Mouse (Mus musculus) C2C12 (cell line): ENCODE results near the gene Atg4b. TPM values are rescaled to one million over a fixed set of nuclear protein-coding genes. Genes with fewer than 3 reads are reported as not detected.
A peak's percentile ranks its signal among the peaks of the same experiment; 100 is the strongest.

Source experiments
- H3K27me3 ChIP-seq: one replicate; pipeline ENCODE4 v1.6.1; 2011; ENCODE audit not compliant: control insufficient read depth, insufficient read depth, insufficient read length
- H3K36me3 ChIP-seq: one replicate; pipeline ENCODE4 v1.6.1; 2011; ENCODE audit not compliant: control insufficient read depth, insufficient read depth
- H3K4me3 ChIP-seq: one replicate; pipeline ENCODE4 v1.5.1; 2011; ENCODE audit warnings: mild to moderate bottlenecking, control low read depth; ENCODE audit not compliant: poor library complexity, insufficient read depth, severe bottlenecking
- H3K79me2 ChIP-seq: one replicate; pipeline ENCODE4 v1.6.1; 2011; ENCODE audit not compliant: control insufficient read depth, insufficient read depth
- H3K79me3 ChIP-seq: one replicate; pipeline ENCODE4 v1.6.1; 2011; ENCODE audit warnings: low read depth, control low read depth
- H3ac ChIP-seq: one replicate; pipeline ENCODE3; 2011; ENCODE audit warnings: low read depth; ENCODE audit not compliant: control insufficient read depth, insufficient read length
- CEBPB ChIP-seq: IDR thresholded peaks from one replicate; pipeline ENCODE4 v1.6.1; 2011; ENCODE audit warnings: low read depth, mild to moderate bottlenecking, control low read depth, moderate library complexity
- CTCF ChIP-seq: IDR thresholded peaks from one replicate; pipeline ENCODE4 v1.5.1; 2011; ENCODE audit not compliant: control insufficient read depth, insufficient read depth, insufficient read length
- FOSL1 ChIP-seq: IDR thresholded peaks from one replicate; pipeline ENCODE4 v1.8.0; 2011; ENCODE audit warnings: mild to moderate bottlenecking, low read length; ENCODE audit not compliant: poor library complexity, insufficient read depth, severe bottlenecking
- MAX ChIP-seq: IDR thresholded peaks from one replicate; pipeline ENCODE4 v1.6.1; 2011; ENCODE audit warnings: mild to moderate bottlenecking, control low read depth
- MYOD1 ChIP-seq: IDR thresholded peaks from one replicate; pipeline ENCODE4 v1.6.1; 2011; ENCODE audit warnings: low read depth; ENCODE audit not compliant: control insufficient read depth, insufficient read length
- MYOG ChIP-seq: IDR thresholded peaks from one replicate; pipeline ENCODE4 v1.6.1; 2011; ENCODE audit not compliant: control insufficient read depth, insufficient read length; ENCODE audit errors: extremely low read depth
- USF1 ChIP-seq: IDR thresholded peaks from one replicate; pipeline ENCODE4 v1.6.1; 2011; ENCODE audit warnings: low read depth, mild to moderate bottlenecking, control low read depth, moderate library complexity
- polyA plus RNA-seq: library from polyadenylated mRNA; unstranded; fragments of >200 nt; fragmentation: generic; extraction: Trizol; gene quantifications from one replicate; pipeline ENCODE4 v1.2.1, GENCODE M21; 2012; ENCODE audit warnings: missing spikeins

The Atg4b gene
- polyA plus RNA-seq, 1 experiment, result 43.4 TPM

DNA sequence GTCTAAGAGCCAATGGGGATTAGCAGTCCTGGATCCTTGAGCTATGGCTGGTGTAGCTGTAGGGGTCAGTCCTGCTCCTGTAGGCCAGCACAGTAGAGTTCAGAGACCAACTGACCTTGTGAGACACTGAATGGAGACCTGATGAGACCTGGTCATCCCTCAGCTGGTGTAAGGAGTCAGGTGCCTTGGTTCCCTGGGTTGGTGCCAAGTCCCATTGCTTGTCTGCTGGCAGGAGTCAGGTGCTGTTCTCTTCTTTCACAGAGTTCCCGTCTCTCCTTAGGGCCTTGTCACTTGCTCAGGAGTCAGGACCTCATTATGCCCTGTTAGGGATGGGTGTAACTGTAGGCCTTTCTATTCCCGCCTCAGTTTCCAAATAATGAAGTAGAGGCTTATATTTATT lies 35.6 kb downstream of the Atg4b start:
- Histone ChIP-seq H3K79me3 (no peaks in the 10 kb centered on the region), H3K27me3 (no peaks in the 10 kb centered on the region), H3K4me3 (no peak overlapping the region), H3ac (no peak overlapping the region), H3K36me3 (peaks cover 81% of the 10 kb centered on the region), H3K79me2 (no peaks in the 10 kb centered on the region)
- TF ChIP-seq CTCF, result no peak
- TF ChIP-seq FOSL1, result no peak
- no peak for TF ChIP-seq CEBPB
- TF ChIP-seq MYOD1, result no peak
- TF ChIP-seq USF1, result no peak
- TF ChIP-seq MAX, result no peak
- no peak for TF ChIP-seq MYOG

DNA sequence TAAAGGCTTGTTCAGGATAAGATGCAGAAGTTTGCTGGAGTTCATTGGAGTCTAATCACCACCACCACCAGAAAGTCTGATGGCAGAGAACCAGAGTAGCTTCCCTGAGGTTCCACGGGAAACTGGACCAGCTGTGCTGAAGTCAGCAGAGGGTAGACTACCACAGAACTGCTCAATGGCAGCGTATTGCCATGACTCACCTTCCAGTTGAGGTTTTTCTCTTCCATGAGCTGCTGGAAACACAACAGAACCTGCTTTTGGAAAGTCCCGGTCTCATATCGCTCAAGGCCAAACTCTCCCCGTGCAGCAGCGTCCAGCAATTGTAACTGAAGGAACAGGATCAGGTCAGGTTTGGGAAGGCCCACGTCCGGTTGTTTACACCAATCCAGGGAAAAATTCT lies 43.2 kb downstream of the Atg4b start:
- Histone ChIP-seq H3K4me3 (no peak overlapping the region), H3K79me2 (peaks cover 37% of the 10 kb centered on the region), H3K27me3 (no peaks in the 10 kb centered on the region), H3K79me3 (peaks cover 12% of the 10 kb centered on the region), H3ac (no peak overlapping the region), H3K36me3 (peaks cover 89% of the 10 kb centered on the region)
- TF ChIP-seq MAX, result no peak
- no peak for TF ChIP-seq CTCF
- no peak for TF ChIP-seq USF1
- TF ChIP-seq FOSL1, result no peak
- no peak for TF ChIP-seq MYOG
- TF ChIP-seq MYOD1, result no peak
- TF ChIP-seq CEBPB, result no peak

DNA sequence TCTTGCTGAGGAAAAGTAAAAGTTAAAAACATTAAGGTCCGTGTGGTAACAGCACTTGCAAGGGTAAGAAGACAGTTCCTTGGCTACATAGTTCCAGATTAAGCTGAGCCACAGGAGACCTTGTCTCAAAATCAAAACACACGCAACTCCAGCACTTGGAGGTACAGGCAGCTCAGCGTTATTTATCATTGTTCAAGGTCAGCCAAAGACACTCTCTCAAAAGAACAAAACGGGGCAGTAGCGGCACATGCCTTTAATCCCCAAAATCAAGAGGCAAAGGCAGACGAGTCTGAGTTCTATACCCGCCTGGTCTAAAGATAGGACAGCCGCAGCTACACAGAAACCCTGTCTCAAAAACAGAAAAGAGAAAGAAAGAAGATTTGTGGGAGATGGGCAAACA lies 44.6 kb downstream of the Atg4b start:
- Histone ChIP-seq H3K79me2 (peaks cover 50% of the 10 kb centered on the region), H3K36me3 (peaks cover 91% of the 10 kb centered on the region), H3ac (no peak overlapping the region), H3K4me3 (no peak overlapping the region), H3K27me3 (no peaks in the 10 kb centered on the region), H3K79me3 (peaks cover 23% of the 10 kb centered on the region)
- no peak for TF ChIP-seq CTCF
- no peak for TF ChIP-seq MYOG
- no peak for TF ChIP-seq MAX
- no peak for TF ChIP-seq FOSL1
- TF ChIP-seq CEBPB, result no peak
- TF ChIP-seq MYOD1, result no peak
- TF ChIP-seq USF1, result no peak

DNA sequence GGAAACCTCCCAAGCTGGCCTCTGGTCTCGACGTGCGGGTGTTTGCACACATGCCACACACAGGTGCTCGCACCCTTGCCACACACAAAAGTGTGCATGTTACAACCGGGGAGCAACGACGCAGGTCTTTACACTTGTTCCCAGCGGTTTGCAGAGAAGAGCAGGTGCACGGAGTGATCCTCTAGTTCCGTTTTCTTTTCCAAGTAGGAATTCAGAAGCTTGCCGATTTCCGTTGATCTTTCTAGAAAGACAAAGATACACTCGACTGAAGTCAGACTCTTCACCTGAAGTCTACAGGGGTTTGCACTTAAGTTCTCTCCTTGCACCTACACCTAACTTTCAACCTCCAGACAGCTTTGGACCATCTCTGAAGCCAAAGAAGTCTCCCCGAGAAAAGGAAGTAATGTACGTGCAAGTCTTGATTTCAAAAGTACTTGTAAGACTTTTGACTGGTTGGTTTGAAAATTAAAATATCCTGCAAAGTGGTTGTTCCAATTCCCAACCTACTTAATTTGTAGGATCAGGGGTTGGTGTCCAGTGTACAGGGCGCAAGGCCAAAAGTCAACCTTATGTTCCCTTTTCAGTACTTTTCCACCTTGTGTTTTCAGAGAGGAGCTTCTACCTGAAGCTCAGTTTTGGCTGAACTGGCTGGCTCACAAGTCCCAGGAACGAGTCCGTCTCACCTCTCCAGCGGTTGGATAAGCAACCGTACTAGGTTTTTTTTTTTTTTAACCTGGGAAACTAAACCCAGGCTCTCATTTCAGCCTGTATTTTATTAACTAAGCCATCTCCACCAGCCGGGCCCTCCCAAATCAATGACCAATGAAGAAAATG lies 49.6 kb downstream of the Atg4b start:
- H3K36me3 ChIP-seq, result peaks cover 45% of the 10 kb centered on the region
- peak overlapping the region; percentile 85 for H3ac ChIP-seq
- peak overlapping the region; percentile 63 for H3K4me3 ChIP-seq
- no peak for TF ChIP-seq MYOG
- no peaks in the 10 kb centered on the region for H3K27me3 ChIP-seq
- H3K79me3 ChIP-seq, result peaks cover 42% of the 10 kb centered on the region
- H3K79me2 ChIP-seq, result peaks cover 78% of the 10 kb centered on the region

DNA sequence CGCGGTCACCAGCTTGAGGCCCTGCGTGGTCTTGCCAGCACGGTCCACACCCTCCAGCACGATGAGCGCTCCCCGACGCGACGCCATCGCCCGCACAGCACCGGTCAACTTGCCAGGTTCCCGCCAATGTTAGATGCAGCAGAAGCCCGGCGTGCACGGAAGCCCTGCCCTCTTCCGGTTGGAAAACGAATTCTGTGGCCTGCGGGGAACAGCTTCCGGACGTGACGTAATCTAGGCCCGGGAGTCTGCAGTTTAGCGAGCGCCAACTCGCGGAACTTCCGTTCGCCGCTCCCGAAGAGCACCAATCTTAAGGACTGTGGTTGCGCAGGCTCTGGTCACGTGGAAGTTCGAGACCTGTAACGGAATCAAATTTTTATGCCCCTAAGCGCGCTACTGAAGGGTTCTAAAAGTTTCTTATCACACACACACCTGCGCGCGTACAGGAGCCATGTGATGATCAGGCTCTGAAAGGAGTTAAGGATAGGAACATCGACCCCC lies 50.5 kb downstream of the Atg4b start, which contains the start of gene Dtymk:
Gene Dtymk (minus strand): TSS at position 194 of the 498 bp plus-strand sequence.
- Histone ChIP-seq H3K79me2 (peaks cover 78% of the 10 kb centered on the region), H3K36me3 (peaks cover 45% of the 10 kb centered on the region), H3K79me3 (peaks cover 42% of the 10 kb centered on the region), H3K27me3 (no peaks in the 10 kb centered on the region), H3K4me3 (peak within 1 kb of the TSS; percentile 63), H3ac (peak within 1 kb of the TSS; percentile 85)
- TF ChIP-seq MAX (peak; percentile 94), USF1 (peak; percentile 90), CEBPB (peak; percentile 35), MYOD1 (no peak)

DNA sequence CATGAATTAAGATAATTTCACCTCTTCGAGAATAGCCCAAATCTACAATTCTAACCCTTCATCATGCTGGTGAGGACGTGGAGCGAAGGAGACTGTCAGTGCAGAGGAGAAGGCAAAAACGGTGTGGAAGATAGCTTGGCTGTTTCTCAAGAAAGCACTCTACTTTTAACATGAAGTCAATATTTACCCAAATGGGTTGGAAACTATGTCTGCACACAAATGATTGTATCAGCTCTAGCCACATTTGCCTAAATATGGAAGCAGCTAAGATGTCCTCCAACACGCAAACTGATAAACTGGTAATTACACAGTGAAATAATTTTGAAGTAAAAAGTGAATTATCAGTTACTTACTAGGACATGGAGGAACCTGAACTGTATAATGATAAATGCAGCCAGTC lies 51.5 kb downstream of the Atg4b start:
- peaks cover 46% of the 10 kb centered on the region for H3K36me3 ChIP-seq
- no peak overlapping the region for H3K4me3 ChIP-seq
- no peak overlapping the region for H3ac ChIP-seq
- peaks cover 40% of the 10 kb centered on the region for H3K79me3 ChIP-seq
- peaks cover 68% of the 10 kb centered on the region for H3K79me2 ChIP-seq
- H3K27me3 ChIP-seq, result no peaks in the 10 kb centered on the region
- no peak for TF ChIP-seq MYOD1
- TF ChIP-seq MYOG, result no peak
- TF ChIP-seq USF1, result no peak
- TF ChIP-seq MAX, result no peak
- no peak for TF ChIP-seq CEBPB
- TF ChIP-seq FOSL1, result no peak
- no peak for TF ChIP-seq CTCF
